Mouse (Mus musculus): ENCODE measurements around the gene Fam187b. TPM values are rescaled to one million over a fixed set of nuclear protein-coding genes. Genes with fewer than 3 reads are reported as not detected.
"Not testable (repeated sequence)": the region's sequence is repeated elsewhere in the genome, so short reads cannot be mapped to it uniquely, and the experiment has no call there.

The Fam187b gene
- polyA plus RNA-seq, 1 experiment from 2014 or later = 10.4 TPM

- H3K4me1 ChIP-seq (replicated peaks; ENCODE audit: control insufficient read depth, insufficient read depth, low read length) = no peaks in the 10 kb centered on the region
- 49% methylated on average over 9 of the region's 9 CpGs for WGBS
- H3K4me3 ChIP-seq (ENCODE audit: low read depth, low read length) = no peak within 1 kb of the TSS
- H3K9ac ChIP-seq (ENCODE audit: low read depth, low read length) = no peak within 1 kb of the TSS
- peaks cover 10% of the 10 kb centered on the region for H3K36me3 ChIP-seq (ENCODE audit: control insufficient read depth, insufficient read depth)
- H3K27me3 ChIP-seq (replicated peaks; ENCODE audit: control insufficient read depth, insufficient read depth, low read length) = no peaks in the 10 kb centered on the region
- no peak for TF ChIP-seq CTCF (IDR thresholded peaks at IDR 0.05; ENCODE audit: low read depth)
- no peak within 1 kb of the TSS for H3K4me2 ChIP-seq (replicated peaks; ENCODE audit: low read depth)
- ATAC-seq = no peak
- H3K27ac ChIP-seq (ENCODE audit: low read depth, low read length) = no peak within 1 kb of the TSS
- no peaks in the 10 kb centered on the region for H3K9me3 ChIP-seq (ENCODE audit: control insufficient read depth)
These were observed 29.5 kb upstream of the Fam187b start, which contains the start of gene Hamp for GRCm38 (mm10) chr7:30943909-30944635. Gene Hamp (minus strand): TSS chr7:30944032.

- WGBS = 50% methylated on average over 2 of the region's 2 CpGs
- not testable (repeated sequence) for H3K27me3 ChIP-seq (replicated peaks; ENCODE audit: control insufficient read depth, insufficient read depth, low read length); H3K9ac ChIP-seq (ENCODE audit: low read depth, low read length); H3K4me1 ChIP-seq (replicated peaks; ENCODE audit: control insufficient read depth, insufficient read depth, low read length); H3K4me2 ChIP-seq (replicated peaks; ENCODE audit: low read depth); H3K27ac ChIP-seq (ENCODE audit: low read depth, low read length); ATAC-seq; H3K4me3 ChIP-seq (ENCODE audit: low read depth, low read length); H3K9me3 ChIP-seq (ENCODE audit: control insufficient read depth)
- peaks cover 15% of the 10 kb centered on the region for H3K36me3 ChIP-seq (ENCODE audit: control insufficient read depth, insufficient read depth)
These were observed 28.9 kb upstream of the Fam187b start for GRCm38 (mm10) chr7:30944706-30945105.

DNA sequence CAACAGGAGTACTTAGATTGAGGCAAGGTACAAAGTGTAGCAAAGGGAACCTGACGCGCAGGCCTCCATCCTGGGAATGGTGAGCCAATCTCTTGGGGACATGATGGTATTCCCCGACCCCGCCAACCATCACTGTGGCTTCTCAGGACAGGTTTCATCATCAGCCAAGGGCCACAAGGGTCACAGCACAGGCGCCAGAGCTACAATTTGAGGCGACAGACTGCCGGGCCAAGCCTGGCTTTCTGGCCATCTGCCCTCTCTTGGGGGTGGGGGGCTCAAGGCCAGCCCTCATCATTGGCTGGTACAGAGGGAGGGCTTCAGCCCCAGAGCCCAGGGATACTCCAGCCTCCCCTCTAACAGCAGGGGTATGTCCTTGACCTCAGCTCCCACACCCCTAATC lies 28.1 kb upstream of the Fam187b start:
- not testable (repeated sequence) for H3K27ac ChIP-seq (ENCODE audit: low read depth, low read length); H3K9ac ChIP-seq (ENCODE audit: low read depth, low read length); H3K4me3 ChIP-seq (ENCODE audit: low read depth, low read length); H3K9me3 ChIP-seq (ENCODE audit: control insufficient read depth); H3K4me2 ChIP-seq (replicated peaks; ENCODE audit: low read depth); ATAC-seq; H3K27me3 ChIP-seq (replicated peaks; ENCODE audit: control insufficient read depth, insufficient read depth, low read length); H3K4me1 ChIP-seq (replicated peaks; ENCODE audit: control insufficient read depth, insufficient read depth, low read length)
- peaks cover 17% of the 10 kb centered on the region for H3K36me3 ChIP-seq (ENCODE audit: control insufficient read depth, insufficient read depth)
- WGBS = 88% methylated on average over 7 of the region's 7 CpGs

DNA sequence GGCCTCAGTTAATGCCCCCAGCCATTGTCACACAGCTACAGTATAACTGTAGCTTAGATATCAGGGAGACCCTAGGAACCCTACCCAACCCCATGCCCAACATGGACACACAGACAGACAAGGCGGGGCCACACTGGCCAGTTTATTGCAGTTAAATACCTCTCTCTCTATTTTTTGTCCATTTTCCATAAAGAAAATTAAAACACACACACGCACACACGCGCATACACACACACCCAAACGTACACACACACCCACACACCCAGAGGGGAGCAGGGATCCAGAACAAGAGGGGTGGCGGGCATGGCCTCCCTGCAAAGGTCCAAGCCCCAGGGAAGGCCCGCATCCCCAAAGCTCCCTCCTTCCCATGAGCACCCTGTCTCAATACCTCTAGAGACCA lies 27.7 kb upstream of the Fam187b start:
- no peak for ATAC-seq
- no peak for TF ChIP-seq CTCF (IDR thresholded peaks at IDR 0.05; ENCODE audit: low read depth)
- H3K4me3 ChIP-seq (ENCODE audit: low read depth, low read length) = no peak overlapping the region
- no peak overlapping the region for H3K27ac ChIP-seq (ENCODE audit: low read depth, low read length)
- H3K27me3 ChIP-seq (replicated peaks; ENCODE audit: control insufficient read depth, insufficient read depth, low read length) = no peaks in the 10 kb centered on the region
- H3K36me3 ChIP-seq (ENCODE audit: control insufficient read depth, insufficient read depth) = peaks cover 20% of the 10 kb centered on the region
- H3K4me2 ChIP-seq (replicated peaks; ENCODE audit: low read depth) = no peak overlapping the region
- H3K4me1 ChIP-seq (replicated peaks; ENCODE audit: control insufficient read depth, insufficient read depth, low read length) = no peaks in the 10 kb centered on the region
- 93% methylated on average over 7 of the region's 7 CpGs for WGBS
- H3K9ac ChIP-seq (ENCODE audit: low read depth, low read length) = no peak overlapping the region
- H3K9me3 ChIP-seq (ENCODE audit: control insufficient read depth) = no peaks in the 10 kb centered on the region

DNA sequence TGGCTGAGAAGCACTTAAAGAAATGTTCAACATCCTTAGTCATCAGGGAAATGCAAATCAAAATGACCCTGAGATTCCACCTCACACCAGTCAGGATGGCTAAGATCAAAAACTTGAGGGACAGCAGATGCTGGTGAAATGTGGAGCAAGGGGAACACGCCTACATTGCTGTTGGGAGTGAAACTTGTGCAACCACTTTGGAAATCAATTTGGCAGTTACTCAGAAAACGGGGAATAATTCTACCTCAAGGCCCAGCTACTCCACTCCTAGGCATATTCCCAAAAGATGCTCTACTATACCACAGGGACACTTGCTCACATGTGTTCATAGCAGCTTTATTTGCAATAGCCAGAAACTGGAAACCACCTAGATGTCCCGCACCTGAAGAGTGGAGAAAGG lies 23.7 kb upstream of the Fam187b start:
- H3K27ac ChIP-seq (ENCODE audit: low read depth, low read length); ATAC-seq; H3K4me2 ChIP-seq (replicated peaks; ENCODE audit: low read depth); H3K4me3 ChIP-seq (ENCODE audit: low read depth, low read length); H3K4me1 ChIP-seq (replicated peaks; ENCODE audit: control insufficient read depth, insufficient read depth, low read length); H3K27me3 ChIP-seq (replicated peaks; ENCODE audit: control insufficient read depth, insufficient read depth, low read length); H3K9ac ChIP-seq (ENCODE audit: low read depth, low read length); H3K9me3 ChIP-seq (ENCODE audit: control insufficient read depth): not testable (repeated sequence)
- H3K36me3 ChIP-seq (ENCODE audit: control insufficient read depth, insufficient read depth) = peaks cover 55% of the 10 kb centered on the region
- 85% methylated on average over 3 of the region's 3 CpGs for WGBS

DNA sequence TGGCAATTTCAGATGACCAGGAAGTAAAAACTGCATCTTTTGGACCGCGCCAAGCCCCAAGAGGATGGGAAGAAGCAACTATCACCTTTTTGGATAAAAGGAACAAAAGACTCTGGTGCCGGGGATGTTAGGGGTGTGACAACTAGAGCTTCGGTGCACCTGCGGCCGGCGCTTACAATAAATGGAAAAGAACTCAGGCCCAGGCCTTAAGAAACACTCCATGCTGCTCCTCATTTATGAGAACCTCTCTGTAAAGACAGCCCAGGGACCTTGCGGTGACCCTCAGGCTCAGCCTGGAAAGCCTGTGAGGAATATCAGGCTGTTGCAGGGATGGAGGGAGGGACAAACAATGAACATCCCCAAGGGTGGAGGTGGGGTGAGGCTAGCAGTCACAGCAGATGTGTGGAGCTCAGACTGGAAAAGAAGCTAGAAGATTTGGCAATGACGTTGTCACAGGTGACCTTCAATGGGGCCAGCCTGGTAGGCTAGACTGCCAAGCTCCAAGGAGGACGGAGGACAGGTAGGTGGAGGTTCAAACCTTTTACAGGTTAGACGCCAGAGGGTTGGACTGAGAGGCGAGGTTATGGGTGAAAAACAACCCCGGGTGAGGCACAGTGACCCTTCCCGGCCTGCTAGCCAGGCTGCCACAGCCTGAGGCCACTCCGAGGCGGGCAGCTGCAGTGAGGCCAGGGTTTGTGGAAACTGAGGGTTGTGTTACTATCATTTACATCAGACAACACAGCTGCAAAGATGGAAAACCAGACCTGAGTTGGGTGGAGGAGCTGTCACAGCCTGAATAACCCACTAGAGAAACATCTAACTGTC lies 20.9 kb upstream of the Fam187b start:
- H3K9ac ChIP-seq (ENCODE audit: low read depth, low read length) = no peak overlapping the region
- H3K36me3 ChIP-seq (ENCODE audit: control insufficient read depth, insufficient read depth) = peaks cover 48% of the 10 kb centered on the region
- H3K4me1 ChIP-seq (replicated peaks; ENCODE audit: control insufficient read depth, insufficient read depth, low read length) = no peaks in the 10 kb centered on the region
- TF ChIP-seq CTCF (IDR thresholded peaks at IDR 0.05; ENCODE audit: low read depth) = no peak
- no peak overlapping the region for H3K4me3 ChIP-seq (ENCODE audit: low read depth, low read length)
- 95% methylated on average over 16 of the region's 16 CpGs for WGBS
- ATAC-seq = no peak
- no peaks in the 10 kb centered on the region for H3K27me3 ChIP-seq (replicated peaks; ENCODE audit: control insufficient read depth, insufficient read depth, low read length)
- H3K4me2 ChIP-seq (replicated peaks; ENCODE audit: low read depth) = no peak overlapping the region
- H3K9me3 ChIP-seq (ENCODE audit: control insufficient read depth) = no peaks in the 10 kb centered on the region
- no peak overlapping the region for H3K27ac ChIP-seq (ENCODE audit: low read depth, low read length)

Measured in intestine, postnatal 0 days (tissue).